Mouse (Mus musculus) monocyte, adult 5-6 weeks (primary cell): ENCODE data around the gene Cdh4. TPM values are rescaled to one million over a fixed set of nuclear protein-coding genes. Genes with fewer than 3 reads are reported as not detected.

ENCODE experiments used
- ATAC-seq: fragments of 153-309, 156-312 bp; replicated peaks from 2 replicates; pipeline ENCODE4 v1.8.0; 2017; ENCODE audit warnings: mild to moderate bottlenecking; ENCODE audit not compliant: low TSS enrichment, insufficient number of reproducible peaks, severe bottlenecking, poor library complexity, low FRiP score
- total RNA-seq: library from RNA; stranded (forward); fragments of 200-1000, 200-491, 200-594 nt; gene quantifications from 3 replicates; pipeline ENCODE4 v1.2.3, GENCODE M21; 2017

Gene Cdh4
- total RNA-seq, 1 experiment from 2014 or later: not detected

DNA sequence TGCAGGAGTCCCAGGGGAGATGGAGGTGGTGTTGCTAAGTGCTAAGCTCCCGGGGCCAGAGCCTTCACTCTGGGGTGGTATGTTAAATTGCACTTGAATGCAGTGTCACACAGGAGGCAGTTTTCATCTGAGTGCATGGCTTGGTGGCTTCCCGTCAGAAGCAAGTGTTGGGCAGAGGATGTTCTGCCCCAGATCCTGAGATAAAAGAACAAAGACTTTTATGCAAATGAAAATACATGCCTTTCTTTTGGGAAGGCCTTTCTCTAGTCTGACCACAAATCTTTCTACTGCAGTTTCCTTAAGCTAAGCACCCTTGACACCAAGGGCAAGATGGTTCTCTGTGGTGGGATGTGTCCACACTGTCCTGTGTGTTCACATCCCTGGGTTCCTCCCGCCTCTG, 136.1 kb downstream of the Cdh4 start:
- no peak for ATAC-seq

DNA sequence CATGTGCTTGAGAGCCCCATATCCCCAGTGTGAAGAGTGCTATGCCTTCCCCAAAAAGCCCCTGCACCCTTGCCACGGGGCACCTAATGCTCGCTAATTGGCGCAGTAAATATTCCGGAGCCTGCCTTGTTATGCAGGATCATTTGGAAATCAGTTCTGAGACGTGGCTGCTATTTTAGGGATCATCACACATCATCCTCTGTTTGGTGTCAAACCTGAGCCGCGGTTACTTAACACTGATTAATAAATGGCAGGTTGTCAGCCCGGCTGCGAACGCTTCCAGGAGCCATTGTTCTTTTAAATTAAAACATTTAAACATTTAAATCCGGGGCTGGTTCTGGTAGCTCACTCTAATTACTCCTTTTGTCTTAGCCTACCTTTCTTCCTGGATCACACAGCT, 136.6 kb downstream of the Cdh4 start:
- no peak for ATAC-seq

DNA sequence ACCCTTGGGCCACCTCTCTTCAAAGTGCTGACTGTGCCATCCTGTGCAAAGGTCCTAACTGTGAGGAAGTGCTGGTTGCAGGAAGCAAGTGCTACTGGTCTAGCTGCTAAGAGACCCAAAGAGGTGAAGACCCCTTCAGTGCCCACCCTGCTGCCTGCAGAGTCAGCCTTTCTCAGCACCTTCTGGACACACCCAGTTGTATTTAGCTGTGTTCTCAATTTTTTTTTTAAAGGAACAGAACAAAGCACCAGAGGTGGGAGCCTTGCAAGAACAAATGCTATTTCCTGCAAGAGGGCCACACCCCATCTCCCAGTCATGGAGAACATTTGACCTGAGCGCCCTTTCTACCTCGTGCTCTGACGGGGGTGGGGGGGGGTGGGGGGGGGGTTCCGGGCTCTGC, 138.2 kb downstream of the Cdh4 start:
- ATAC-seq: no peak

DNA sequence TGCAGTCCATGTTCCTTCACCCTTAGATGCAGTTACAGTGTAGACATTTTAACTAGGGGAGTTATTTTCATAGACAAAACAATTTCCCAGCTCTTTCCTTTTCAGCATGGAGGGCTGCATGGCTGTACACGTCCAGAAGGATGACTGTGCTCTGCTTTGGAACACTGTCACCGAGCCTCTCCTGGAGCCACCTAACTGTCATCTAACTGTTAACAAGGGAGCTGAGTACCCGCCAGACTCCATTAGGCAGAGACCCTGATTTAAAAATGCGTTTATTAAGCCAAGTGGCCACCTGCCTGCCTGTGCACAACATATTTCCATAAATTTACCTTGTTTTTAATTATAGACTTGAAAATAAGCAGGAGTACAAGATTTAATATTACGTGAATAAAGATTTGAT, 138.8 kb downstream of the Cdh4 start:
- no peak for ATAC-seq

DNA sequence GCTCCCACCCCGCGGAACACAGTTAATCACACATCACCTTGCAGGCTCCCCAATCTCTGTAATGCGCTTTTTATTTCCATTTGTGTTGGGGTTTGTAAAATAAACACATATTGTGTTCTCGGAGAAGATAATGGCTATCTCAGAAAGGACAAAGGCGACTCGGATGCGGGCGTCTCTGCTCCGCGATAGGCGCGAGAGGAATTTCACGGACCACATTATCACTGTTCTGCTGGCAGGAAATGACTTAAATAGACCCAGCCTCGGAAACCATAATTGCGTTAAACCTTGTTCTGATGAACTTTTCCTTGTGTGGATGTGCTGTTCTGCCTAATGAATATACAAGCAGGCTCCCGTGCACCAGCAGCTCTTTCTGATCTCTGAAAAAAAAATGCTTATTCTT, 140.7 kb downstream of the Cdh4 start:
- ATAC-seq: no peak

DNA sequence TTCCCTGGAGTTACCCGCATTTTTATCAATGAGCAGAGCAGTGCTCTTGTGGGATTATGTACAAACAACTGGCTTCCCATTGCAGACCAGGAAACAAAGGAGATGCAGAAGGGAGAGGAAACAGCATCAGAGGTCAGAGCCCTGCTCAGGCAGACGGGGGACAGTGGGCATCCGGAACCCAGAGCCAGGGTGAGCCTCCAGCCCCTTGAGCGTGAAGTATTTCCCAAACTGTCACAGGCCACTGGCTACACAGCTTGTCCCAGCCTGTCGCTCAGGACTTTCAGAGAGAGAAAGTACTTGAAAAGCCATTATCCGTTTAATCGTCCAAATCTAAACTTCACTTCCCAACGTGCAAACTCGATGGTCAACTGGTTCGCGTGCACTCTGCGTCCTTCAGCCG, 142.4 kb downstream of the Cdh4 start:
- ATAC-seq: no peak

DNA sequence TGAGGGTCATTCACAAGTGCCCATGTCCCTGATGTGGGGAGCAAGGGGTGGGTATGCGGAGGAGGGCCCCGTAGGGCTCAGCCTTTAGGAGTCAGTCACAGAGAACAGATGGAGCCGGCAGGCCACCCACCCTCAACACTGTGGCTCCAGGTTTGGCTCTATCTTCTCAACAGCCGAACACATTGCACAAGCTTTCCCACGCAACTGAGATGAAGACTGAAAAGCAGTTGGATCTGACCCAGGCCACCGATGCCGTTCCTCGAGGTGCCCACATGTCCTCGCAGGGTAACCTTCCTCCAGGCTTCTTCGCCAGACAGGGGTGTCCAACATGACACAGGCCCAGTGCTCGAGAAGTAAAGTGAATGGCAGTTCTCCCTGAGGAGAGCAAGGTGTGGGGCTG, 144.2 kb downstream of the Cdh4 start:
- 0 out of 2 replicates have a peak, but pooled peaks have one; percentile 13 for ATAC-seq

DNA sequence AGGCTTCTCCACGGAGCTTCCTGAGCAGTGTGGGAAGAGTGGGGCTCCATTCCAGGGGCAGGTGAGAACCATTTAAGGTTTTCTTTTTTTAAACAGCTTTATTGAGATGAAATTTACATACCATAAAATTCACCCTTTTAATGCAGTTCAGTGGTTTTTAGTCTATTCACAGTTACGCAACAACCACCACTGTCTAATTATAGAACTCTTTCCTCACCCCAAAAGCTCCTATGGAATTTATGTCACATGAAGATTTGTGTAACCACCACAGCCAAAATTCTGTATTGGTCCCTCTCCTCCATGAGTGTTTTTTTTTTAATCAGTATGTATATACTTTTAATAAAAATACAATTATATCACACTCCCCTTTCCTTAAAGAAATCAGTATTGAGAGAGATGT, 144.8 kb downstream of the Cdh4 start:
- ATAC-seq: no peak

DNA sequence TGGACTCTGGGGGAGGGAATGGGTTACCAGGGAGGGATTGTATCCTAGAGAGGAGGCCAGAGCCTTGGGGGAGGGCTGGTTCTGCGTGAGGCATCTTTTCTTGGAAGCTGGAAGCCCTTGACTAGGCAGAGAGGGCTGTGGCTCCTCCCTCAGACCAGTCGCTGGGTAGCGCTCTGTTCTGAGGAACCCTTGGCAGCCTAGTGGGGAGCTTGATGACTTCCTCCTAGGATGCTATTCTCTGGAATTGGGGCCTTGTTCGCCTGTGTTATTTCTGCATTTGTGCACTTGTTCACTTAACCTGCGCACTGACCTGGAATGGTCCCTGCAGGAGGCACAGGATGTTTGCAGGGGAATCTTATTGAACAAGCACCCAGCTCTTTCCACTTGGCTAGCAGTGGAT, 149.4 kb downstream of the Cdh4 start:
- no peak for ATAC-seq

DNA sequence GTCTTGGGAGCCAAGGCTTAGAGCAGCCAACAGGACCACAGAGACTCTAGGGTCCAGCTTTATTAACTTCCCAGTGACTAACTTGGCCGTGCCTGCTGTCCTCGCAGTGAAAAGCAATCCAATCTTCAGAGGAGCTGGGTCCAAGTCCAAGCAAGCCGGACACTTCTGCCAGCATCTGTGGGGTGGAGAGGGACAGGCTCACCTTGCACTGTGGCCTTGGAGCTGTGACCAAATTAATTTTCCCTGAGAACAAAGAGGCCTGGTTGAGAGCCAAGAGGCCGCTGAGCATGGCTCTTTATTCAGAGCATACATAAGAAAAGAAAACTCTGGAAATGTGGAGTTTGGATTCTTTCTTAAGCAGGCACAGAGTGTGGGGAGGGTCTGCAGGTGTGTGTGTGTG, 152.8 kb downstream of the Cdh4 start:
- ATAC-seq: no peak

DNA sequence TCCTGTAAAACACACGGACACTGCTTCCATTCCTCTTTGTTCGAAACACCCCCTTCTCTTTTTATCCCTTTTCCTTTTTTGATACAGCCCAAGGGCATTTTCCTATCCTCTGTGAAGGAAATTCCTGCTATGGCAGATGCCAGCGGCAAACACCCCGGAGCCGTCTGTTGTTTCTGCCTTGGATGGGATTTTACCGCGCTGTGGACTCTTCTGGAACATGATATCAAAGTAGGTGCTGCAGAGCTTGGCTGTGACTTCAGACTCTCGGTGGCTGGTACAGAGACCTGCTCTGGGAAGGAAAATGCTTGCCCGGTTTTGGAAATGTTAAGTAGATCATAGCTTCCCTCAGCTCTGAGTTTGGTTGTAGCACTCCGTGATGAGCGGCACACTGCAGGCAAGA, 156.7 kb downstream of the Cdh4 start:
- ATAC-seq: no peak

DNA sequence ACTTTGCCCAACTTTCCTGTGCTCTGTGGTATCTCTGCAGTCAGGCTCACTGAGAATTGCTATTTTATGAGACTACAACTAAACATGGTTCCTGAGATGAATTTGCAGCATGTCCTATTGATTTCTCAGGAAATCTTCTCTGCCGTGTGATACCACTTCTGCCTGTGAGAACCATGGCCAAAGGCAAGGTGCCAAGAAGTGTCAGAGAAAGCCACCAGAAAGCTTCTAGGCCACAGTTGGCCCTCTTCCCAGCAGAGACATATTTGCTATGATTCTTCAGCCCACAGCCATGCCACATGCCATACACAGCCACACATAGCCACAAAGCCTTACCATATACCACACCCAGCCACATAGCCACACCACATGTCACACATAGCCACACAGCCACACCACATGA, 157.7 kb downstream of the Cdh4 start:
- ATAC-seq: no peak

DNA sequence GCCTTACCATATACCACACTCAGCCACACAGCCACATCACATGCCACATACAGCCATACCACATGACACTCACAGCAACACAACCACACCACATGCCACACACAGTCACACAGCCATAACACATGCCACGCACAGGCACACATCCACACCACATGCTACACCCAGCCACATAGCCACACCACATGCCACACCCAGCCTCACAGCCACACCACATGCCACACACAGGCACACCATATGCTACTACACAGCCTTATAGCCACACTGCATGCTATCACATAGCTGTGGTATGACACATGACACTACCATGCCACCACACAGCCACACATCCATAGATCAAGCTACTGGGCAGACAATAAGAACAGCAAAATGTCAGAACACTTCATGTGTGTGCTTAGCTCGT, 158.1 kb downstream of the Cdh4 start:
- ATAC-seq: no peak

DNA sequence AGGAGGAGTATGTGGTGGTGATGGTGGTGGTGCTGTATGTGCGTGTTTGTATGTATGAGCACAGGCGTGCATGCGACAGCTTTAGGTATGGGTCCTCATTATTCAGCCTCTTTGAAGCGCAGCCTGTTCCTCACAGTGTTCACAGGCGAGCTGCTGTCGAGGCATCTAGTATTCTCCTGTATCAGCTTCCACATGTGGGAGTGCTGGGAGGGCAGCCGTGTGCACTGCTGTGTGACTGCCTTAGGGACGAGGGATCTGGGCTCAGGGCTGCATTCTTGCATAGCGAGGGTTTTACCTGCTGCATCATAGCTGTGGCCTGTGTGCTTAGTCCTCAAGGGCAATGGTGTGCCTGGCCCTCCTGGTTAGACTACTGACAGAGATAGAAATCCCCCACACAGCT, 158.9 kb downstream of the Cdh4 start:
- no peak for ATAC-seq

DNA sequence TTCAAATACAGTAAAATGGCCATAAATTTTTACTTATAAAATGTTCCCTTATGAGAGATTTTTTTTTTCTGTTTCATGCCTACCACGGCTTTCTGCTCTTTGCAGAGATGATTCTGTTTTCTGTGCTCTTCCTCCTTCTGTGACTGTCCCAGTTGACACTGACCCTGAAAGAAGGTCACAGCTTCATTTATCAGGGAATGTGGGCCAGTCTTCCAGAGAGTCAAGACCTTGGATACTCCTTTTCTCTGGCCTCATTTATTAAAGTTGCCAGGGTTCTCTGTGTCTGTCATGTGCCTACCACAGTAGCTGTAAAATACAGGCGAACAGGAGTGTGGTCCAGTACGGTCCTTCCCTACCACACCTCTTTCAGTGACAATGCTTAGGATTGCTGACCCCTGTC, 162.5 kb downstream of the Cdh4 start:
- no peak for ATAC-seq

DNA sequence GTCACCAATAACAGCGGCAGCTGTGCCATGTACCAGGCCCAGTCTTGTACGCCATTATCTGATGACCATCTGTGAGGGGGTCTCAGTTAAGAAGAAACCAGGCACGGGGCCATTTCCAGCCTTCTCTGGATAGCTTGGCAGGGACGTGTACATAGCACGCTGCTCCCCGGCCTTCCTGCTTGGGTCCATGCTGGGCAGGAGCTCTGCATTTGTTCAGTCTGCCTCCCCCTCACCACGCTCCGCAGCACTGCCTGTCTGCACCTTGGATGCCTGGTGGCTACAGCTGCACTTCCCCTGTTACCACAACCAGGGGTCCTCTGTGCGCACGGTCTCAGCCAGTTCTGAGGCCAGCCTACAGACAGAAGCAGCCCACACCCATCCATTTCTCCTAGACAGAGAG, 163.0 kb downstream of the Cdh4 start:
- ATAC-seq: no peak

DNA sequence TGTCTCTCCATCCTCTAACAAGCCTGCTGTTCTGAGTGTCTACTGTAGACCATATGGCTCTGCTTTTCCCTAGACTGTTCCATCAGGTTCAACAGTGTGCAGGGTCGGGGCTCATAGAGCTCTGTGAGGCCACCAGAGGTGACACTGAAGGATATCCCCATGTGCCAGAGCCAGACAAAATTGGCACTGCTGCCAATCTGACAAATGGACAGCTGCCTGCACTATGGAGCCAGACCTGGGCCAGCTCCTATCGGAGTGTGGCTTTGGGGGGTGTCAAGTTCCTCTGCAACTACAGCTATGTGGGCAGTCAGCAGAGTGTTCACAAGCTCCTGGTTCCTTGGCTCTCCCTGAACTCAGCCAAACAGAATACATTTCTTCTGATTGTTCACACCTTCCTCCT, 164.1 kb downstream of the Cdh4 start:
- ATAC-seq: no peak

DNA sequence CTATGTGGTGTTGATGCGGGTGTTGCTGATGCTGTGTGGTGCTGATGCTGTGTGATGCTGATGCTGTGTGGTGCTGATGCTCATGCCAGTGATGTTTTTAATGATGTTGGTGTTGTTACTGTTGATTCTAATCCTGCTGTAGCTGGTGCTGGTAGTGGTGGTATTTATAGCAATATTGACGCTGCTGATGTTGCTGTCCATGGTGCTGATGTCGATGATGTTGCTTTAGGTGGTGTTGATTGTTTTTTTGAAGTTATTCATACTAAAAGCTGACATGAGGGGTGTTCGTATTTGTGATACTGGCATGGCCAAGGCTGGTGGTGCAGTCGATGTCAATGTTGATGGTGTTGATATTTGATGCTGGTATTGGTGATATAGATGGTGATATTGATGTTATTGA, 173.7 kb downstream of the Cdh4 start:
- ATAC-seq: no peak

DNA sequence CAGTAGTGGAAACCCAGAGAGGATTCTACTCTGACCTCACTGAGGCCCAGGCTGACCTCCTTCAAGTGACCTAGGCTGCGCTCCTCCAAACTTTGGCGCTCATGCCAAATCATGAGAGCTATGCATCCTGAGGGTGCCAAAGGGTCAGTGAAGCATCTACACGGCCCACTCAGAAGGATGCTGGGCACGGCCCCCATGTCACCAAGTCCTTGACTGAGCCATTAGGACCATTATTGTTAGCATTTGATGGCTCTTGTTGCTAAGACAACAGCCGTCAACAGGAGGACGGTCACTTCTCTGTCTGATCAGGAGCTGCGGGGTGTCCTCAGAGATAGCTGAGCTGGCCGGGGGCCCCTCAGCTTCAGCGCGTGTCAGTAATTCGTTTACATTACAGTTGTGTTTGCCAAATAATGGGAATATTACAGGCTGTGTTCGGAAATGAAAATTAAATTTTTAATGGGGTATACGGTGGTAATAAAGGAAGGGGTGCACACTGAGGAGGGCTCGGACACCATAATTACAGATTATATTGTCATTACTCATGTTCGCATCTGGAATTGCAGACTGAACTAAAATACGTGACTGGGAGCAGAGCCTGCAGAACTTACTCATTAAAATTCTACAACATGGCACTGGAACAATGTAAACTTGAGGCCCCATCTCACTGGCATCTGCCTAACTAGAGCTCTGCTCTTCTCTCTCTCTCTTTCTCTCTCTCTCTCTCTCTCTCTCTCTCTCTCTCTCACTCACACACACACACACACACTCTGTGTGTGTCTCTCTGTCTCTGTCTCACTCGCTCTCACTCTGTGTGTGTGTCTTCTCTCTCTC, 181.6 kb downstream of the Cdh4 start:
- ATAC-seq: no peak

DNA sequence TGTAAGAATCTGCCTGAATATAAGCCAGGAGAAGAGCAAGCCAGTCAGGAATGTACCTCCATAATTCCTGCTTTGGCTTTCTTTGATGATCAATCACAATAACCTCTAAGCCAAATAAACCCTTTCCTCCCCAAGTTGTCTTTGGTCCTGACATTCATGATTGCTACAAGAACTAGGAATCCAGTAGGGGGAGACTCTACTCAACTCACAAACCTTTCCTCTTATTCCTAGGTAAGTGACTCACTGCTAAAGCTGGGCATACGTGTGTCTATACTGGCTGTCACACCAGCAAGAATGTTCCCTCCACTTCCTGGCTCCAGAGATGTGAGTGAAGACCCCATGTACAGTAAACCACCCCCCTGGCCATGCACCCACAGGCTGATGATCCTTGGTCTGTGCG, 185.3 kb downstream of the Cdh4 start:
- no peak for ATAC-seq

DNA sequence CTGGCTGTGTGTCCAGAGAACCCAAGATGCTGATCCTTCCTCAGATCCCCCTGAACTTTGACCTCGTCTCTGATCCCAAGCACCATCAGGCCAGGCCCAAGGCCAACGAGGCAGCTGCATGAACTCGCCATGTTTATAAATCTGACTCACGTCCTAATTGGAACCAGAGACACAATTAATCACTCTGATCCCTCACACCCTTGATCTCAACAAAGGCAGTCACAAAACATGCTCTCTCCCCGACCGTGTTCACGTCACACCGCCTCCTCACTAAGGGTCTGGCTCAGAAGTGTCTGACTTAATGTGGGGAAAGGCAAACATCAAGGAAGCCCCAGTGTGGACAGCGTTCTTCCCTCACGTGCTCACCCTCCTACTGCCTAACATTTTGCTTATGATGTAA, 188.5 kb downstream of the Cdh4 start:
- no peak for ATAC-seq
